Mouse (Mus musculus): ENCODE data around the gene Aida. TPM values are rescaled to one million over a fixed set of nuclear protein-coding genes. Genes with fewer than 3 reads are reported as not detected.

The Aida gene
- polyA plus RNA-seq (2012; rRNA removed) = 12.3 and 14.2 TPM in 2 replicates

- DNase-seq (ENCODE audit: low read depth, low spot score) = no peak
Observed at GRCm38 (mm10) chr1:183296465-183296864, at the start of gene Aida. Gene Aida, plus strand, starts transcription at chr1:183296590.

GRCm38 (mm10) chr1:183248144-183248543 is 48.2 kb upstream of the Aida start:
- DNase-seq (ENCODE audit: low read depth, low spot score) = no peak
- WGBS = 34% methylated on average over 1 of the region's 1 CpGs

More at GRCm38 (mm10) chr1:183296465-183296864, at the start of gene Aida:
- WGBS = under 1% methylated on average over 26 of the region's 26 CpGs

- no peak for DNase-seq (ENCODE audit: low read depth, low spot score)
- 51% methylated on average over 4 of the region's 4 CpGs for WGBS
Observed at GRCm38 (mm10) chr1:183250612-183251011, 45.8 kb upstream of the Aida start.

GRCm38 (mm10) chr1:183251818-183252217 is 44.6 kb upstream of the Aida start:
- 95% methylated on average over 2 of the region's 2 CpGs for WGBS
- no peak for DNase-seq (ENCODE audit: low read depth, low spot score)

GRCm38 (mm10) chr1:183252574-183252973 is 43.8 kb upstream of the Aida start:
- 69% methylated on average over 10 of the region's 10 CpGs for WGBS
- DNase-seq (ENCODE audit: low read depth, low spot score) = no peak

GRCm38 (mm10) chr1:183264145-183265008 is 32.0 kb upstream of the Aida start:
- DNase-seq (ENCODE audit: low read depth, low spot score) = no peak
- 71% methylated on average over 13 of the region's 13 CpGs for WGBS

- WGBS = 60% methylated on average over 14 of the region's 14 CpGs
- no peak for DNase-seq (ENCODE audit: low read depth, low spot score)
Observed at GRCm38 (mm10) chr1:183265921-183266467, 30.4 kb upstream of the Aida start.

GRCm38 (mm10) chr1:183267666-183268065 is 28.7 kb upstream of the Aida start:
- no peak for DNase-seq (ENCODE audit: low read depth, low spot score)
- 61% methylated on average over 6 of the region's 6 CpGs for WGBS

GRCm38 (mm10) chr1:183272867-183273818 is 23.2 kb upstream of the Aida start:
- DNase-seq (ENCODE audit: low read depth, low spot score) = no peak
- 51% methylated on average over 10 of the region's 10 CpGs for WGBS

- 41% methylated on average over 3 of the region's 3 CpGs for WGBS
- no peak for DNase-seq (ENCODE audit: low read depth, low spot score)
Observed at GRCm38 (mm10) chr1:183274385-183274784, 22.0 kb upstream of the Aida start.

- no peak for DNase-seq (ENCODE audit: low read depth, low spot score)
- 56% methylated on average over 5 of the region's 5 CpGs for WGBS
Observed at GRCm38 (mm10) chr1:183275763-183276162, 20.6 kb upstream of the Aida start.

- WGBS = 82% methylated on average over 3 of the region's 3 CpGs
Observed at GRCm38 (mm10) chr1:183288351-183288750, 8.0 kb upstream of the Aida start.

GRCm38 (mm10) chr1:183289576-183289975 is 6.8 kb upstream of the Aida start:
- DNase-seq (ENCODE audit: low read depth, low spot score) = no peak
- WGBS = 86% methylated on average over 4 of the region's 4 CpGs

More at GRCm38 (mm10) chr1:183288351-183288750, 8.0 kb upstream of the Aida start:
- no peak for DNase-seq (ENCODE audit: low read depth, low spot score)

GRCm38 (mm10) chr1:183296877-183297383 is 540 bp downstream of the Aida start, which contains the start of gene Brox:
Gene Brox, minus strand, starts transcription at chr1:183297269.
- DNase-seq (ENCODE audit: low read depth, low spot score) = peak; percentile 70
- under 1% methylated on average over 39 of the region's 39 CpGs for WGBS

- no peak for DNase-seq (ENCODE audit: low read depth, low spot score)
- WGBS = under 1% methylated on average over 30 of the region's 30 CpGs
Observed at GRCm38 (mm10) chr1:183297473-183297885, 1.1 kb downstream of the Aida start.

- under 1% methylated on average over 20 of the region's 20 CpGs for WGBS
- DNase-seq (ENCODE audit: low read depth, low spot score) = peak; percentile 14
Observed at GRCm38 (mm10) chr1:183297886-183298489, 1.6 kb downstream of the Aida start.

- WGBS = 87% methylated on average over 6 of the region's 6 CpGs
Observed at GRCm38 (mm10) chr1:183299161-183299560, 2.8 kb downstream of the Aida start.

GRCm38 (mm10) chr1:183307555-183307954 is 11.2 kb downstream of the Aida start:
- no peak for DNase-seq (ENCODE audit: low read depth, low spot score)
- WGBS = 84% methylated on average over 3 of the region's 3 CpGs

More at GRCm38 (mm10) chr1:183299161-183299560, 2.8 kb downstream of the Aida start:
- peak; percentile 100 for DNase-seq (ENCODE audit: low read depth, low spot score)

GRCm38 (mm10) chr1:183308476-183308875 is 12.1 kb downstream of the Aida start:
- 93% methylated on average over 1 of the region's 1 CpGs for WGBS
- DNase-seq (ENCODE audit: low read depth, low spot score) = no peak
